Mouse (Mus musculus): ENCODE results near the gene Matk.

DNA sequence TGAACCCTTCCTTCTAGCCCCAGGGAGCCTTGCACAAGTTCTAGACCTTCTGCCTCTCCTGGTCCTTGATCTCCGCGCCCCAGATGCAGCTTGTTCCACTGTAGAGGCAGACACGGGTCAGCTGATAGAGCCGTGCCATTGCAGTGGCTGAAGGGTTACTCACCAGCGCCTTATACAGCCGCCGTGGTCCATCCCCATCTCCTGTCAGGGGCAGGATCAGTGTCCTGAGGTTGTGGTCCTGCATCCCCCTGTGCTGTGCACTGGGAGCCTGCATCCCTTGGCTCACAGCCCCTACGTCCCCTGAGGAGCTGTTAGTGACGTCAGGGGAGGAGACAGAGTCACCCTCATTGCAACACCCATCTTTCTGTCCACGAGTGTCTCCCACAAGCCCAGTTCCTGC, 50.5 kb downstream of the Matk start:
- no peak for TF ChIP-seq ZC3H11A (IDR thresholded peaks at IDR 0.05; ENCODE audit: borderline replicate concordance, low read depth, low read length)
- no peak for TF ChIP-seq CHD2 (IDR thresholded peaks at IDR 0.05; ENCODE audit: low read depth, low read length)
- TF ChIP-seq MAFK (IDR thresholded peaks at IDR 0.05; ENCODE audit: insufficient read depth, low read depth, low read length) = no peak
- TF ChIP-seq ZNF384 (IDR thresholded peaks at IDR 0.05; ENCODE audit: low read depth, low read length) = no peak

All from ES-E14 (cell line).